Mouse (Mus musculus): ENCODE results near the gene Cnnm2. TPM values are rescaled to one million over a fixed set of nuclear protein-coding genes. Genes with fewer than 3 reads are reported as not detected.
A peak's percentile ranks its signal among the peaks of the same experiment; 100 is the strongest.

Cnnm2 gene
- polyA plus RNA-seq, 1 experiment from 2014 or later: 3.9 TPM

GRCm38 (mm10) chr19:46862556-46862955, 101.2 kb downstream of the Cnnm2 start:
- Histone ChIP-seq H3K36me3 (replicated peaks) (no peaks in the 10 kb centered on the region), H3K4me1 (peaks cover 2% of the 10 kb centered on the region), H3K4me3 (replicated peaks) (no peak overlapping the region), H3K27me3 (no peaks in the 10 kb centered on the region), H3K27ac (no peak overlapping the region), H3K4me2 (no peak overlapping the region), H3K9ac (no peak overlapping the region), H3K9me3 (no peaks in the 10 kb centered on the region)
- 69% methylated on average over 3 of the region's 3 CpGs for WGBS
- no peak for ATAC-seq (ENCODE audit: low FRiP score)

- H3K9ac ChIP-seq: no peak overlapping the region
- no peaks in the 10 kb centered on the region for H3K27me3 ChIP-seq
- H3K4me1 ChIP-seq: no peaks in the 10 kb centered on the region
- 90% methylated on average over 17 of the region's 17 CpGs for WGBS
- H3K36me3 ChIP-seq (replicated peaks): no peaks in the 10 kb centered on the region
- no peak overlapping the region for H3K27ac ChIP-seq
- ATAC-seq (ENCODE audit: low FRiP score): no peak
- no peak overlapping the region for H3K4me3 ChIP-seq (replicated peaks)
- no peak overlapping the region for H3K4me2 ChIP-seq
- no peaks in the 10 kb centered on the region for H3K9me3 ChIP-seq
Measured at GRCm38 (mm10) chr19:46863236-46863927, 102.0 kb downstream of the Cnnm2 start.

GRCm38 (mm10) chr19:46864079-46864478, 102.7 kb downstream of the Cnnm2 start:
- H3K27me3 ChIP-seq: peaks cover under 1% of the 10 kb centered on the region; the same call in 1 of the 2 replicates
- 72% methylated on average over 6 of the region's 6 CpGs for WGBS
- no peaks in the 10 kb centered on the region for H3K4me1 ChIP-seq
- no peaks in the 10 kb centered on the region for H3K36me3 ChIP-seq (replicated peaks)
- no peak overlapping the region for H3K4me3 ChIP-seq (replicated peaks)
- H3K9ac ChIP-seq: no peak overlapping the region
- no peaks in the 10 kb centered on the region for H3K9me3 ChIP-seq
- no peak overlapping the region for H3K27ac ChIP-seq
- no peak overlapping the region for H3K4me2 ChIP-seq
- ATAC-seq (ENCODE audit: low FRiP score): no peak

- Histone ChIP-seq H3K4me2 (no peak overlapping the region), H3K9ac (no peak overlapping the region), H3K4me1 (0 out of 2 replicates have a peak, but pooled peaks cover 2% of the 10 kb centered on the region), H3K27me3 (peaks cover 3% of the 10 kb centered on the region; the same call in 1 of the 2 replicates), H3K9me3 (no peaks in the 10 kb centered on the region), H3K36me3 (replicated peaks) (no peaks in the 10 kb centered on the region), H3K27ac (no peak overlapping the region), H3K4me3 (replicated peaks) (no peak overlapping the region)
- 82% methylated on average over 6 of the region's 6 CpGs for WGBS
- no peak for ATAC-seq (ENCODE audit: low FRiP score)
Measured at GRCm38 (mm10) chr19:46864731-46865331, 103.4 kb downstream of the Cnnm2 start.

DNA sequence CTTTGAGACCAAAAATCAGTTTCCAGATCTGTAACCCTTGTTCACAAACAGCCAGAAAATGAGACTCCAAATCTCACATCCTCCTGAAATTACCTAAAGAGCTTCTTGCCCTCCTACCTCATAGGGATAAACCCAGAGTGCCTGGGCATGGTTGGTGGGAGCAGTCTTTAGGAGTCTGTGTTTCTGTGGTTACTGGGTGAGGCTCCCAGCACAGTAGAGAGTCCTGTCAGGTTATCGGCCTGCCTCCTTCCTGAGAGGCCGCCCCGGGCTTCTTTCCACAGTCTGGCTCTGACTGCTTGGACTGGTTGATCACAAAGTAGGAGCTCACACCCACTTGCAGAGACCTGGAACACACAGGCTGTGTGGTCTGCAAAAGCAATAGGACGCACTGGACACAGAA, 104.0 kb downstream of the Cnnm2 start:
- H3K36me3 ChIP-seq (replicated peaks): no peaks in the 10 kb centered on the region
- no peak for ATAC-seq (ENCODE audit: low FRiP score)
- H3K9ac ChIP-seq: no peak overlapping the region
- 0 out of 2 replicates have a peak, but pooled peaks cover 2% of the 10 kb centered on the region for H3K4me1 ChIP-seq
- H3K4me2 ChIP-seq: no peak overlapping the region
- no peak overlapping the region for H3K27ac ChIP-seq
- H3K9me3 ChIP-seq: no peaks in the 10 kb centered on the region
- peaks cover 3% of the 10 kb centered on the region; the same call in 1 of the 2 replicates for H3K27me3 ChIP-seq
- no peak overlapping the region for H3K4me3 ChIP-seq (replicated peaks)
- 91% methylated on average over 4 of the region's 4 CpGs for WGBS

GRCm38 (mm10) chr19:46869049-46869448, 107.7 kb downstream of the Cnnm2 start:
- Histone ChIP-seq H3K27me3 (peaks cover 3% of the 10 kb centered on the region; the same call in 1 of the 2 replicates), H3K9ac (no peak overlapping the region), H3K4me1 (0 out of 2 replicates have a peak, but pooled peaks cover 2% of the 10 kb centered on the region), H3K4me3 (replicated peaks) (no peak overlapping the region), H3K27ac (no peak overlapping the region), H3K9me3 (no peaks in the 10 kb centered on the region), H3K4me2 (no peak overlapping the region), H3K36me3 (replicated peaks) (no peaks in the 10 kb centered on the region)
- ATAC-seq (ENCODE audit: low FRiP score): no peak
- WGBS: 67% methylated on average over 11 of the region's 11 CpGs

DNA sequence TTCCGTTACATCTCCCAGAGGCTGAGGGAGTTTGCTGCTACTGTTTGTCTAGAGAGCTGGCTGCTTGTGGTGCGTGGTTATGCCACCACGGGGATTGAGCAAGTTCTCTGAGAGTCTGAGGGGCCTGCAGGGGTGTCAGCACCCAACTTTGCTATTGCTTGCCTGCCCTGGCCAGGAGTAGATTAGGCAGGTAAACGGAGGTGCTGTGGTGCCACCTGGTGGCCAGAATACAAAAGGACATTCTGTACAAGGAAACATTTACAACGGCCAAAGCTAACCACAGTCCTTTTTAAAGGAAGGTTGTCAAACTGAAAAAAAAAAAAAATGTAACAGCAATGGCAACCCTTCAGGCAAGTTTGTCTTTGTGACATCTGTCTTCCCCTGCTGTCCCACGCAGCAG, 108.1 kb downstream of the Cnnm2 start:
- H3K9me3 ChIP-seq: no peaks in the 10 kb centered on the region
- H3K27ac ChIP-seq: no peak overlapping the region
- H3K27me3 ChIP-seq: peaks cover 3% of the 10 kb centered on the region; the same call in 1 of the 2 replicates
- H3K4me1 ChIP-seq: 0 out of 2 replicates have a peak, but pooled peaks cover 2% of the 10 kb centered on the region
- WGBS: 12% methylated on average over 6 of the region's 6 CpGs
- no peak overlapping the region for H3K9ac ChIP-seq
- peak; percentile 68; the same call in 1 of the 2 replicates for ATAC-seq (ENCODE audit: low FRiP score)
- H3K36me3 ChIP-seq (replicated peaks): no peaks in the 10 kb centered on the region
- H3K4me3 ChIP-seq (replicated peaks): no peak overlapping the region
- H3K4me2 ChIP-seq: no peak overlapping the region

GRCm38 (mm10) chr19:46871096-46871495, 109.7 kb downstream of the Cnnm2 start:
- no peak overlapping the region for H3K27ac ChIP-seq
- H3K27me3 ChIP-seq: peaks cover 3% of the 10 kb centered on the region; the same call in 1 of the 2 replicates
- no peaks in the 10 kb centered on the region for H3K36me3 ChIP-seq (replicated peaks)
- H3K4me3 ChIP-seq (replicated peaks): no peak overlapping the region
- ATAC-seq (ENCODE audit: low FRiP score): no peak
- H3K4me2 ChIP-seq: no peak overlapping the region
- H3K9ac ChIP-seq: no peak overlapping the region
- H3K4me1 ChIP-seq: 0 out of 2 replicates have a peak, but pooled peaks cover 2% of the 10 kb centered on the region
- WGBS: 93% methylated on average over 4 of the region's 4 CpGs
- no peaks in the 10 kb centered on the region for H3K9me3 ChIP-seq

DNA sequence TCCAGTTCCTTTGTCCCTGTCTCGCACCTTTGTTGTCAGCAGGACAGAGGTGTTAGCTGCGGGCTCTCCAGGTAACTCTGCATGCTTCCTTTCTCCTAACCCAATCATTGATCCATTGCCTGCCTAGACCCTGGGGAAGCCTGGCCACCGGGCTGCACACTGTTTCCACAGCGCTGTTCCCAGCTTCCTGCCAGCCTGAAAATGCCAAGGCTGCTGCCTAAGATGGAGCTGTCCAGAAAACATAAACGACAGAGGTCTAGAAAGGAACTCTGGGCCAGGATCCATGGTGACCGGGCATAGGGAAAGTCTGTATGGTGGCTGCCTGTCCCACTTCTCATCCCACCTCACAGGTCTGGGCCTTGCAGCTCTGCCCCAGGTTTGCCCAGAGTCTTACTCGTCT, 110.3 kb downstream of the Cnnm2 start:
- H3K9me3 ChIP-seq: no peaks in the 10 kb centered on the region
- H3K27ac ChIP-seq: no peak overlapping the region
- 82% methylated on average over 7 of the region's 7 CpGs for WGBS
- H3K36me3 ChIP-seq (replicated peaks): no peaks in the 10 kb centered on the region
- no peak overlapping the region for H3K4me2 ChIP-seq
- ATAC-seq (ENCODE audit: low FRiP score): no peak
- no peak overlapping the region for H3K9ac ChIP-seq
- H3K27me3 ChIP-seq: peaks cover 3% of the 10 kb centered on the region; the same call in 1 of the 2 replicates
- H3K4me3 ChIP-seq (replicated peaks): no peak overlapping the region
- 0 out of 2 replicates have a peak, but pooled peaks cover 2% of the 10 kb centered on the region for H3K4me1 ChIP-seq

DNA sequence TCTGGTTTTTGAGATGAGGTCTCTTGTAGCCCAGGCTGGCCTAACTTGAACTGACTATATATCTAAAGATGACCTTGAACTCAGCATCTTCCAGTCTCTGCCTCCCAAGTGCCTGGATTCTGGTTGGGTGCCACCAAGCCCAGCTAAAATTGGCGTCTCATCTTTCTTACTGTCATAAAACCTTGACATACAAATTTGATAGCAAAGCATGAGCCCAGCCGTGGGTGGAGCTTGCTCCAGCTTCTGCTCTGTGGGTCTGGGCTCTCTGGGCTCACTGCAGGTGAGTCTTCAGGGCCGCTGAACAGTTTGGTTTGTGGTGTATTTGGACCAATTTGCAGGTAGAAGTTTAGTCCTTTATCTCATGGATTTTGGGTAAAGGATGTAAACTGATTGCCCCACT, 112.5 kb downstream of the Cnnm2 start:
- H3K4me1 ChIP-seq: 0 out of 2 replicates have a peak, but pooled peaks cover 2% of the 10 kb centered on the region
- 90% methylated on average over 3 of the region's 3 CpGs for WGBS
- no peaks in the 10 kb centered on the region for H3K9me3 ChIP-seq
- peaks cover 3% of the 10 kb centered on the region; the same call in 1 of the 2 replicates for H3K27me3 ChIP-seq
- H3K9ac ChIP-seq: no peak overlapping the region
- H3K4me3 ChIP-seq (replicated peaks): no peak overlapping the region
- no peak overlapping the region for H3K4me2 ChIP-seq
- no peak for ATAC-seq (ENCODE audit: low FRiP score)
- H3K27ac ChIP-seq: no peak overlapping the region
- H3K36me3 ChIP-seq (replicated peaks): no peaks in the 10 kb centered on the region

DNA sequence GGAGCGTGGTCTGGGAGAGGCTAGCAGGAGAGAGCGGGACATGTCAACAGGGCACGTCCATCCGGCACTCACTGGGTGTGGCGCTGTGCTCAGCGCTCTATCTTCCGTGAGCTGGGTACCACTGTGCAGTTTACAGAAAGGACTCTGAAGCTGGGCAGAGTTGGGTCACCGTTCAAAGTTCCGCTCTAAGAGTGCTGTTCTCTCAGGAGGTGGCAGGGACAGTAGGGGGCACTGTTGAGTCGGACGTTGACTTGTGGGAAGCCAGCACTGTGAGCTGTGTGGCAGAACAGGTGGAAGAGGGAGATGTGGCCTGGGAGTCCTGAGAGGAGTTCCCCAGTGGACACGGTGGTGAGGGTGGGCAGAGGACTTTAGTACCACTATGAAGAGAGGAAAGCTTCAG, 114.4 kb downstream of the Cnnm2 start:
- 41% methylated on average over 12 of the region's 12 CpGs for WGBS
- ATAC-seq (ENCODE audit: low FRiP score): peak; percentile 75
- Histone ChIP-seq H3K27ac (no peak overlapping the region), H3K27me3 (no peaks in the 10 kb centered on the region), H3K4me2 (no peak overlapping the region), H3K9ac (no peak overlapping the region), H3K4me1 (no peaks in the 10 kb centered on the region), H3K9me3 (no peaks in the 10 kb centered on the region), H3K36me3 (replicated peaks) (0 out of 2 replicates have a peak, but pooled peaks cover 6% of the 10 kb centered on the region), H3K4me3 (replicated peaks) (no peak overlapping the region)

DNA sequence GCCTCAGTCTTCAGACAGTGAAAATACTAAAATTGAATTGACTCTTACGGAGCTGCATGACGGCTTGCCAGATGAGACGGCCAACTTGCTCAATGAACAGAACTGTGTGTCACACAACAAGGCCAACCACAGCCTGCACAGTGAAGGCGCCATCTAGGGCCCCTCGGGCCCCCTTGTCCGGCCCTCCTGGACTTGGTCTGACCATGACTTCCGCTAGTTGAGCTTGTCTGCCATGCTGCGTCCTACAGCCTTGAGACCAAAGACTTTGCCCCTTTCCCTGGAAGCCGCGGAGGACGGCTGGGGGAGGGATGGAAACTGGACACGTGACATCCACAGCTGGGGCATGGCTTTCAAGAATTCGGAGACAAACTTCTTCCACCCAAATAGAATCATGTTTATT, 116.5 kb downstream of the Cnnm2 start:
- H3K9ac ChIP-seq: no peak overlapping the region
- no peaks in the 10 kb centered on the region for H3K27me3 ChIP-seq
- no peak overlapping the region for H3K4me3 ChIP-seq (replicated peaks)
- 90% methylated on average over 13 of the region's 13 CpGs for WGBS
- H3K36me3 ChIP-seq (replicated peaks): peaks cover 12% of the 10 kb centered on the region; the same call in 1 of the 2 replicates
- H3K9me3 ChIP-seq: no peaks in the 10 kb centered on the region
- no peaks in the 10 kb centered on the region for H3K4me1 ChIP-seq
- H3K4me2 ChIP-seq: no peak overlapping the region
- H3K27ac ChIP-seq: no peak overlapping the region
- no peak for ATAC-seq (ENCODE audit: low FRiP score)

All from forebrain, embryonic 12.5 days (tissue).